Mouse (Mus musculus) adrenal gland, postnatal 36 days (tissue): Measurements from ENCODE around the gene Mau2. TPM values are rescaled to one million over a fixed set of nuclear protein-coding genes. Genes with fewer than 3 reads are reported as not detected.
"Not testable (repeated sequence)": the region's sequence is repeated elsewhere in the genome, so short reads cannot be mapped to it uniquely, and the experiment has no call there.

Experiments
- DNase-seq, 2 experiments: peaks; one replicate each; pipeline ENCODE4 v3.0.0; 2021; ENCODE audit warnings: mixed read lengths in 1 of 2
- long read RNA-seq, 2 experiments: library from polyadenylated mRNA; stranded (forward); transcript quantifications; one replicate each; pipeline ENCODE4 v2.0.0; 2021; ENCODE audit warnings: borderline sequencing depth in 2 of 2
- total RNA-seq, 2 experiments: library from RNA; stranded (reverse); gene quantifications; 2 replicates each; pipeline ENCODE4 v1.2.3; 2021

Gene Mau2
- 10 to 100 TPM; 56.7 to 63.4 TPM for total RNA-seq
- long read RNA-seq, experiment 1, full-length matches to known transcripts: 37 of 77 reads
- long read RNA-seq, experiment 1, partial matches to known transcripts: 9 of 77 reads
- long read RNA-seq, experiment 1, other reads (novel, unspliced or antisense): 31 of 77 reads
- long read RNA-seq, experiment 2, full-length matches to known transcripts: 16 of 25 reads
- long read RNA-seq, experiment 2, partial matches to known transcripts: 2 of 25 reads
- long read RNA-seq, experiment 2, other reads (novel, unspliced or antisense): 7 of 25 reads

GRCm38 (mm10) chr8:70042583-70043455 is at the start of gene Mau2, which contains the start of gene Sugp1:
Gene Mau2 (minus strand): TSS chr8:70042734.
Gene Sugp1 (plus strand): TSS chr8:70042813.
- DNase-seq: peak; percentile 97 to 98

- no peak for DNase-seq
Observed at GRCm38 (mm10) chr8:70089296-70089960, 46.9 kb upstream of the Mau2 start.

- DNase-seq: peak; percentile 48 to 65
Observed at GRCm38 (mm10) chr8:70087836-70088650, 45.5 kb upstream of the Mau2 start.

GRCm38 (mm10) chr8:70087237-70087636 is 44.7 kb upstream of the Mau2 start:
- peak in 1 of 2 experiments; percentile 18 for DNase-seq

GRCm38 (mm10) chr8:70086151-70086550 is 43.6 kb upstream of the Mau2 start:
- no peak for DNase-seq

GRCm38 (mm10) chr8:70084191-70085065 is 41.9 kb upstream of the Mau2 start:
- peak in 1 of 2 experiments; percentile 11 for DNase-seq

- peak; percentile 76 to 80 for DNase-seq
Observed at GRCm38 (mm10) chr8:70083285-70083684, 40.8 kb upstream of the Mau2 start, which contains the start of gene Hapln4. Gene Hapln4 (plus strand): TSS chr8:70083457.

GRCm38 (mm10) chr8:70081976-70082375 is 39.4 kb upstream of the Mau2 start:
- no peak for DNase-seq

- DNase-seq: no peak
Observed at GRCm38 (mm10) chr8:70073682-70074081, 31.1 kb upstream of the Mau2 start.

GRCm38 (mm10) chr8:70073120-70073519 is 30.6 kb upstream of the Mau2 start:
- no peak for DNase-seq

GRCm38 (mm10) chr8:70072441-70073069 is 30.0 kb upstream of the Mau2 start, which contains the start of gene Tm6sf2:
Gene Tm6sf2 (plus strand): TSS chr8:70072924.
- DNase-seq: peak; percentile 44 to 72

GRCm38 (mm10) chr8:70071836-70072440 is 29.4 kb upstream of the Mau2 start:
- no peak for DNase-seq

GRCm38 (mm10) chr8:70057721-70058120 is 15.2 kb upstream of the Mau2 start:
- no peak for DNase-seq

- not testable (repeated sequence) for DNase-seq
Observed at GRCm38 (mm10) chr8:70050434-70050833, 7.9 kb upstream of the Mau2 start.

- no peak for DNase-seq
Observed at GRCm38 (mm10) chr8:70049662-70050061, 7.1 kb upstream of the Mau2 start.

- no peak for DNase-seq
Observed at GRCm38 (mm10) chr8:70043996-70044395, 1.5 kb upstream of the Mau2 start.

- DNase-seq: peak in 1 of 2 experiments; percentile 41
Observed at GRCm38 (mm10) chr8:70041885-70042546, 518 bp downstream of the Mau2 start.

- no peak for DNase-seq
Observed at GRCm38 (mm10) chr8:70037994-70038393, 4.5 kb downstream of the Mau2 start.

GRCm38 (mm10) chr8:70030255-70030654 is 12.3 kb downstream of the Mau2 start:
- no peak for DNase-seq
